ENCODE assay signal across 9 mouse cellular contexts in genomic region chr5:36359535-36360243, GRCm38 (mm10). TPM values are rescaled to one million over a fixed set of nuclear protein-coding genes. Genes with fewer than 3 reads are reported as not detected.
A peak's percentile ranks its signal among the peaks of the same experiment; 100 is the strongest.
DNase-seq lines count a peak whose midpoint lies in the region; ATAC-seq and TF ChIP-seq lines count a peak whose summit lies in the region.
"Had no signal": no experiment of that assay in that cellular context is flagged by ENCODE, and none has a peak within 500 bp of the region (broad histone marks: within the 10 kb centered on the region; RNA-seq: fewer than 3 reads in every experiment).

No protein-coding gene starts in this region.

- no peak for DNase-seq in kidney, adult 18-20 months
- peak; percentile 41 for DNase-seq in ES-CJ7 (ENCODE audit: low read depth, low spot score)
- peak; percentile 34 for DNase-seq in brain, embryonic 18.5 days (ENCODE audit: low read depth, low spot score)
- no peak for DNase-seq in limb, embryonic 14.5 days (ENCODE audit: low spot score)
- DNase-seq in spleen, adult 18-20 months, result no peak
- no peak for DNase-seq in lung, adult 2 months
- DNase-seq: heart, adult 18-20 months had no signal

- H3K9ac ChIP-seq in kidney, embryonic 14.5 days (ENCODE audit: low read depth, low read length), result no peak overlapping the region
- no peak overlapping the region for H3K9ac ChIP-seq in limb, embryonic 14.5 days (ENCODE audit: low read depth, low read length, severe bottlenecking)
- H3K9ac ChIP-seq: stomach, embryonic 15.5 days had no signal

- peaks cover 29% of the 10 kb centered on the region for H3K4me1 ChIP-seq in kidney, embryonic 14.5 days (ENCODE audit: control insufficient read depth, insufficient read depth, low read length)
- H3K4me1 ChIP-seq in limb, embryonic 14.5 days (ENCODE audit: control insufficient read depth, insufficient read depth, low read length), result peaks cover 29% of the 10 kb centered on the region
- H3K4me1 ChIP-seq in lung, adult 2 months (ENCODE audit: control insufficient read depth, insufficient read depth, low read length), result no peaks in the 10 kb centered on the region; the same call in 1 of the 2 replicates

- no peak for TF ChIP-seq CTCF in lung, adult 2 months (IDR thresholded peaks at IDR 0.05; ENCODE audit: insufficient read depth, low read length)

- 45% methylated on average over 5 of the region's 5 CpGs for WGBS in kidney, embryonic 14.5 days
- 53% methylated on average over 5 of the region's 5 CpGs for WGBS in limb, embryonic 14.5 days
- WGBS in lung, adult 2 months, result 60% methylated on average over 5 of the region's 5 CpGs

- no peaks in the 10 kb centered on the region for H3K9me3 ChIP-seq in kidney, embryonic 14.5 days (ENCODE audit: control insufficient read depth, low read length)
- H3K9me3 ChIP-seq in limb, embryonic 14.5 days (ENCODE audit: control insufficient read depth, low read length), result no peaks in the 10 kb centered on the region
- H3K9me3 ChIP-seq: stomach, embryonic 15.5 days had no signal

- no peak overlapping the region for H3K27ac ChIP-seq in kidney, embryonic 14.5 days (ENCODE audit: low read depth, low read length)
- no peak overlapping the region for H3K27ac ChIP-seq in limb, embryonic 14.5 days (replicated peaks; ENCODE audit: low read depth, low read length)
- H3K27ac ChIP-seq: stomach, embryonic 15.5 days had no signal

- no peaks in the 10 kb centered on the region for H3K36me3 ChIP-seq in kidney, embryonic 14.5 days (ENCODE audit: control insufficient read depth, insufficient read depth, low read length)
- no peaks in the 10 kb centered on the region for H3K36me3 ChIP-seq in limb, embryonic 14.5 days (ENCODE audit: control insufficient read depth, insufficient read depth, low read length)
- H3K36me3 ChIP-seq: stomach, embryonic 15.5 days had no signal

- H3K4me2 ChIP-seq in kidney, embryonic 14.5 days (replicated peaks; ENCODE audit: low read depth, low read length), result no peak overlapping the region
- no peak overlapping the region for H3K4me2 ChIP-seq in limb, embryonic 14.5 days (replicated peaks; ENCODE audit: low read depth, low read length, severe bottlenecking)
- H3K4me2 ChIP-seq: stomach, embryonic 15.5 days had no signal

- no peak overlapping the region for H3K4me3 ChIP-seq in kidney, embryonic 14.5 days (ENCODE audit: low read length)
- H3K4me3 ChIP-seq in limb, embryonic 14.5 days (replicated peaks; ENCODE audit: low read length), result no peak overlapping the region
- no peak overlapping the region for H3K4me3 ChIP-seq in lung, adult 2 months (replicated peaks; ENCODE audit: extremely low read depth, low read depth, low read length)
- H3K4me3 ChIP-seq: stomach, embryonic 15.5 days had no signal

- no peaks in the 10 kb centered on the region for H3K27me3 ChIP-seq in kidney, embryonic 14.5 days (ENCODE audit: control insufficient read depth, insufficient read depth, low read length)
- no peaks in the 10 kb centered on the region for H3K27me3 ChIP-seq in limb, embryonic 14.5 days (ENCODE audit: control insufficient read depth, insufficient read depth, low read length)
- H3K27me3 ChIP-seq: stomach, embryonic 15.5 days had no signal

- peak; percentile 56 for ATAC-seq in kidney, embryonic 14.5 days (ENCODE audit: low FRiP score, low TSS enrichment)
- peak; percentile 7; the same call in 1 of the 2 replicates for ATAC-seq in limb, embryonic 14.5 days (ENCODE audit: low FRiP score, low read depth)

- no peak for TF ChIP-seq POLR2A in limb, embryonic 14.5 days (IDR thresholded peaks at IDR 0.05; ENCODE audit: borderline replicate concordance, extremely low read depth, insufficient read depth, insufficient read length)
- no peak for TF ChIP-seq POLR2A in lung, adult 2 months (IDR thresholded peaks at IDR 0.05; ENCODE audit: borderline replicate concordance, extremely low read depth, low read depth, low read length)

RNA-seq across cellular contexts. Expression of gene Sorcs2, which starts 38.2 kb away (rescaled TPM):
- polyA plus RNA-seq in kidney, embryonic 14.5 days (2014; fragmentation: Nextera tagmentation; extraction: Ambion mirVana), result 7.1 and 10.3 TPM in 2 replicates
- 34.4 and 43.6 TPM in 2 replicates for polyA plus RNA-seq in limb, embryonic 14.5 days (2012; rRNA removed)
- polyA plus RNA-seq in limb, embryonic 14.5 days (2014; fragmentation: Nextera tagmentation; extraction: Ambion mirVana), result 25.4 and 26.8 TPM in 2 replicates
- polyA plus RNA-seq in lung, adult 2 months (2012; rRNA removed), result 17.5 and 19.3 TPM in 2 replicates

Comparison
In these comparisons a context has a peak if more than half of its experiments do, and no peak if none do; other contexts are left out.
1. DNase-seq: peak in ES-CJ7 (single experiment) and brain, embryonic 18.5 days (single experiment); none in kidney, adult 18-20 months (single experiment), limb, embryonic 14.5 days (single experiment), spleen, adult 18-20 months (0 of 2) and lung, adult 2 months (single experiment).